Mouse (Mus musculus): ENCODE measurements at regions not wholly inside any gene's neighbourhood (a gene's known extent, or its start where the extent isn't known, plus 50 kb on each side); places are given as distances from the start of the nearest gene placed in this dataset.

DNA sequence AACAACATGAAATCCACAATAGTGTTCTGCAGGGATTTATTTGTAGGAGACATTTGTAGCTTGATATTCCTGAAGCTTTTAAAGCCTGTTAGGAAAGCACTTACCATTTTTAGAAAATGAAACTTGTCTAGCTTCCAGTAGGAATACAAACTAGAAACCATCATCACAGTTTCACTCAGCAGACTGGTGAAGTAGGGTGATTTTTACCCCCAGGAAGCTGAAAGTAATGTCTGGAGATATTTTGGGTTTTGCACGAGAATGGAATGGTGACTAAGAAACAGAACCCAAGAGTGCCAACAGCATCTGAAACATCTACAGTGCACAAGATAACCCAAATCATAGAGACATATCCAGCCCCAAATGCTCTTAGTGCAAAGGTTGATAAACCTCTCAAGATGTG is 196.1 kb upstream of the Gm6657 start:
- DNase-seq: no peak
- H3K4me3 ChIP-seq (ENCODE audit: insufficient read depth, low read depth, low read length): no peak overlapping the region
- 84% methylated on average over 1 of the region's 1 CpGs for WGBS
- TF ChIP-seq POLR2A (IDR thresholded peaks at IDR 0.05; ENCODE audit: low read depth, low read length) (no peak), CTCF (conservative IDR thresholded peaks at IDR 0.05; ENCODE audit: insufficient read depth, insufficient read length, low read depth, low read length) (no peak)
- no peaks in the 10 kb centered on the region for H3K36me3 ChIP-seq (ENCODE audit: control insufficient read depth, insufficient read depth, low read length)
- no peaks in the 10 kb centered on the region for H3K27me3 ChIP-seq (replicated peaks; ENCODE audit: control insufficient read depth, insufficient read depth, low read length)
- no peaks in the 10 kb centered on the region for H3K4me1 ChIP-seq (ENCODE audit: control insufficient read depth, insufficient read depth, low read length)
- H3K27ac ChIP-seq (ENCODE audit: insufficient read depth, low read depth, low read length): no peak overlapping the region

DNA sequence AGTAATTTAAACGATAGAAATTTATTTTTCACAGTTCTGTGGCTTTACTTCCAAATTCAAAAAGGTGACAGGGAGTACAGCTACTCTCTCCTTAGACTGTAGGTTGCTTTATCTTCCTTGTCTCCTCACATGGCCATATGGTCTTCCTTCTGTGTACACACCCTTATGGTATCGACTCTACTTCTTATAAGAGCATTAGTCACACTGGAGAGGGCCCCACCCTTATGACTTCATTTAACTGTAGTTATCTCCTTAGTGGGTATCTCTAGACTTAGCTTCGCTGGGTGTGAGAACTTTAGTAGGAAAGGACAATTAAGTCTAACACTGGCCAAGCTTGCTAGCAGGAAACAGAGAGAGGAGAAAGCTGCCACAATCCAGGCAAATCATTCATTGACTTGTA is 193.6 kb upstream of the Gm6657 start:
- Histone ChIP-seq H3K4me1 (ENCODE audit: control insufficient read depth, insufficient read depth, low read length) (no peaks in the 10 kb centered on the region), H3K36me3 (ENCODE audit: control insufficient read depth, insufficient read depth, low read length) (no peaks in the 10 kb centered on the region), H3K4me3 (ENCODE audit: insufficient read depth, low read depth, low read length) (no peak overlapping the region), H3K27me3 (replicated peaks; ENCODE audit: control insufficient read depth, insufficient read depth, low read length) (no peaks in the 10 kb centered on the region), H3K27ac (ENCODE audit: insufficient read depth, low read depth, low read length) (no peak overlapping the region)
- TF ChIP-seq CTCF (conservative IDR thresholded peaks at IDR 0.05; ENCODE audit: insufficient read depth, insufficient read length, low read depth, low read length) (no peak), POLR2A (IDR thresholded peaks at IDR 0.05; ENCODE audit: low read depth, low read length) (no peak)
- WGBS: 78% methylated on average over 3 of the region's 3 CpGs
- no peak for DNase-seq

DNA sequence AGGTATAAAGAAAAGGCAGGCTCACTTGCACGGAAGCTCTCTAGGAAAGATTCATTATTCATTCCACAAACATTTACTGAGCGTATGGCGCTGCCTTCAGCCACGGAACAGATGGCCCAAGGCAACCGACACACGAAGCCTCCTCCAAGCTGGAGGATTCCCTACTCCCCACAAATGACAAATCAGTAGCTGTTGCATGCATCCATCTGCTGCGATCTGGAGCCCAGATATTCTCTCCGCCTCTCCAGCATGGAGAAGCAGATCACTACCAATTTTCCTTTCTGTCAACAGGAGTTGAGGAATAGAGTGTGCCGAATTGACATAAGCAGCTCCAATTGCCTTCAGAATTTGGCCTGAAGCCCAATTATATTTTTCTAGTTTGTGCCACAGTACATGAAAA is 192.2 kb upstream of the Gm6657 start:
- DNase-seq: no peak
- TF ChIP-seq CTCF (conservative IDR thresholded peaks at IDR 0.05; ENCODE audit: insufficient read depth, insufficient read length, low read depth, low read length): no peak
- no peak for TF ChIP-seq POLR2A (IDR thresholded peaks at IDR 0.05; ENCODE audit: low read depth, low read length)
- 90% methylated on average over 9 of the region's 9 CpGs for WGBS

DNA sequence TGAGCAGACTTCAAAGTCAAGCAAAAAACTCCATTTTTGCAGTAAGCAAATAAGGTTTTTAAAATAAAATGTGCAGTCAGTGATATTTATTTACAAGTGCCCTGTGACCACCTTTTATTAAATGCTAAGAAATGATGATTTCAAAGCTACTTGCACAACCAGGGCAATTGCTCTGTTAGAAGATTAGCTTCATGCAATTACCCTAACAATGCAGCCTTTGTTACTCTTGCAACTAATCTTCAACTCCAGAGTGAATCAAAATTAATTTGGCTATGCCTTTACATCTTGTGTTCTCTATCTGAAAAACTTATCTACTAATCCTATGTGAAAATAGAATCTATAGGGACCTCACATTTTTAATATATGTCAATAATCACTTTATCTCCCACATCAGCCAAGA is 160.3 kb upstream of the Gm6657 start:
- Histone ChIP-seq H3K27me3 (replicated peaks; ENCODE audit: control insufficient read depth, insufficient read depth, low read length) (no peaks in the 10 kb centered on the region), H3K27ac (ENCODE audit: insufficient read depth, low read depth, low read length) (no peak overlapping the region)
- no peak for TF ChIP-seq CTCF (conservative IDR thresholded peaks at IDR 0.05; ENCODE audit: insufficient read depth, insufficient read length, low read depth, low read length)
- TF ChIP-seq POLR2A (IDR thresholded peaks at IDR 0.05; ENCODE audit: low read depth, low read length): no peak

More for the DNA sequence above, 192.2 kb upstream of the Gm6657 start:
- Histone ChIP-seq H3K4me1 (ENCODE audit: control insufficient read depth, insufficient read depth, low read length) (no peaks in the 10 kb centered on the region), H3K27me3 (replicated peaks; ENCODE audit: control insufficient read depth, insufficient read depth, low read length) (no peaks in the 10 kb centered on the region), H3K36me3 (ENCODE audit: control insufficient read depth, insufficient read depth, low read length) (no peaks in the 10 kb centered on the region), H3K27ac (ENCODE audit: insufficient read depth, low read depth, low read length) (no peak overlapping the region), H3K4me3 (ENCODE audit: insufficient read depth, low read depth, low read length) (no peak overlapping the region)

DNA sequence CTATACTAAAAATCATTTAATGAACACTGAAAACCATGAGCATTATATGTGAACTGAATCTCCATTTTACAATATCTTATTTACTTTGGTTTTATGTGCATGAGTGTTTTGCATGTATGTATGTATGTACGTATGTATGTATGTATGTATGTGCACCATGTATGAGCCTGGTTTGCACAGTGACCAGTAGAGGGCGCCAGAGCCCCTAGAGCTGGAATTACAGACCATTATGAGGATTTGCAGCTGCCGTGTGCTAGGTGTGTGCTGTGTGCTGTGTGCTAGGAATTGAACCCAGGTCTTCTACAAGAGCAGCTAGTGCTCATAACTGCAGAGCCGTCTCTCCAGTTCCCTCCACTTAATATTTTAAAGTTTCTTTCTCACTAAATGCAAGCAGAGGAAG is 147.5 kb upstream of the Gm6657 start:
- 83% methylated on average over 4 of the region's 4 CpGs for WGBS
- no peaks in the 10 kb centered on the region for H3K27me3 ChIP-seq (replicated peaks; ENCODE audit: control insufficient read depth, insufficient read depth, low read length)
- no peak overlapping the region for H3K4me3 ChIP-seq (ENCODE audit: insufficient read depth, low read depth, low read length)
- no peak overlapping the region for H3K27ac ChIP-seq (ENCODE audit: insufficient read depth, low read depth, low read length)
- DNase-seq: no peak
- TF ChIP-seq POLR2A (IDR thresholded peaks at IDR 0.05; ENCODE audit: low read depth, low read length) (no peak), CTCF (conservative IDR thresholded peaks at IDR 0.05; ENCODE audit: insufficient read depth, insufficient read length, low read depth, low read length) (0 out of 2 replicates have a peak, but pooled peaks have one; percentile 8)
- no peaks in the 10 kb centered on the region for H3K36me3 ChIP-seq (ENCODE audit: control insufficient read depth, insufficient read depth, low read length)
- no peaks in the 10 kb centered on the region for H3K4me1 ChIP-seq (ENCODE audit: control insufficient read depth, insufficient read depth, low read length)

More for the DNA sequence above, 160.3 kb upstream of the Gm6657 start:
- DNase-seq: no peak
- Histone ChIP-seq H3K36me3 (ENCODE audit: control insufficient read depth, insufficient read depth, low read length) (no peaks in the 10 kb centered on the region), H3K4me1 (ENCODE audit: control insufficient read depth, insufficient read depth, low read length) (no peaks in the 10 kb centered on the region), H3K4me3 (ENCODE audit: insufficient read depth, low read depth, low read length) (no peak overlapping the region)

DNA sequence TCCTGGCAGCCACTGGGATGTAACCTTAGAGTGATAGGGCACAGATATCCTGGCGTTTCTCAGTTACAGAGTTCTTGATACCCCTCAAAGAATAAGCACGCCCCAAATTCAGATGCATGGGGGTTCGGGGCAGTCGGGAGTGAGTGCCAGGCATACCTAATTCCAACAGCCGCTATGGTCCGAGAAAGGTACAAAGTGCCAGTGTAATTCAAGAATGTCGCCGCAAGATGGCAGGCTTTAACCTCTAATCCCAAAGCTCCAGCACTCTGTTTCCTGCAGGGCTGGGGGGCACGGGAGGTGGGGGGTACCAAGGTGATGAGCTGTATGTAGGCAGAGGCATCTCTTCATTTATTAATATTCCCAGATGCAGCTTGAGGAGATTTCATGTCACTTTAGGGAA is 138.1 kb upstream of the Gm6657 start:
- no peaks in the 10 kb centered on the region for H3K36me3 ChIP-seq (ENCODE audit: control insufficient read depth, insufficient read depth, low read length)
- H3K27ac ChIP-seq (ENCODE audit: insufficient read depth, low read depth, low read length): no peak overlapping the region
- H3K4me1 ChIP-seq (ENCODE audit: control insufficient read depth, insufficient read depth, low read length): no peaks in the 10 kb centered on the region
- no peaks in the 10 kb centered on the region for H3K27me3 ChIP-seq (replicated peaks; ENCODE audit: control insufficient read depth, insufficient read depth, low read length)
- 3% methylated on average over 9 of the region's 9 CpGs for WGBS
- no peak overlapping the region for H3K4me3 ChIP-seq (ENCODE audit: insufficient read depth, low read depth, low read length)
- DNase-seq: peak; percentile 45
- TF ChIP-seq POLR2A (IDR thresholded peaks at IDR 0.05; ENCODE audit: low read depth, low read length) (no peak), CTCF (conservative IDR thresholded peaks at IDR 0.05; ENCODE audit: insufficient read depth, insufficient read length, low read depth, low read length) (peak; percentile 73)

DNA sequence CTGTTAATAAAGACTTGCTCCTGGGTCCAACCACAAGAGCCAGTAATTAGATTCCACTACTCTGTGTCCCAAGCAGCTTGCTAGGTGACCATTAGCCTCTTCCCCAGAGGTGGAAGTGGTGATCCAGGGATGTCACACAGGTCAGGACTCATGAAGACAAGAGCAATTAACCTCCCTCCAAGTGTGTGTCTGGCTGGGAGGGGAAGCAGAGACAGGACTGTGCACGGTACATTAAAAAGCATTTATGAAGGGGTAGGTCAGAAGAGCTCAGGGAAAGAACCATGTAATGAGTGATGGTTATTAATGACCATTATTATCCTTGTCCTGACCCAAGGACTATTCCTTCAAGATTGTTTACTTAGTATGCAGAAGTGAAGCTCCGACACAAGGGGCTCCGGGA is 136.9 kb upstream of the Gm6657 start:
- Histone ChIP-seq H3K27ac (ENCODE audit: insufficient read depth, low read depth, low read length) (no peak overlapping the region), H3K27me3 (replicated peaks; ENCODE audit: control insufficient read depth, insufficient read depth, low read length) (no peaks in the 10 kb centered on the region), H3K4me3 (ENCODE audit: insufficient read depth, low read depth, low read length) (no peak overlapping the region), H3K36me3 (ENCODE audit: control insufficient read depth, insufficient read depth, low read length) (no peaks in the 10 kb centered on the region), H3K4me1 (ENCODE audit: control insufficient read depth, insufficient read depth, low read length) (no peaks in the 10 kb centered on the region)
- no peak for DNase-seq
- no peak for TF ChIP-seq CTCF (conservative IDR thresholded peaks at IDR 0.05; ENCODE audit: insufficient read depth, insufficient read length, low read depth, low read length)
- 71% methylated on average over 3 of the region's 3 CpGs for WGBS

DNA sequence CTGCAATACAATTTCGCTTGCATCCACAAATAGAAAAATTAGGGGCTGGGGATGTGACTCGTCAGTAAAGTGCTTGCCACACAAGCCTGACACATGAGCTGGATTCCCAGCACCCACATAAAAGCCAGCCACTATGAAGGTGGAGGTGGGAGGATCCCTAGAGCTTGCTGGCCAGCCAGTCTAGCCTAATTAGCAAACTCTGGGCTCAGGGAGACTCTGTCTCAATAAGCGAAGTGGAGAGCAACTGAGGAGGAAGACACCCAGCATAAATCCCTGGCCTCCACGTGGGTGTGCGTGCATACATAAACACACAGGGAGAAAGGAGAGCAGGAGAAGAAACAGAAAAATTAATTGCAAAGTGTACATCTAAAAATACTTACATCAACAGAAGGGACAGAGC is 134.1 kb upstream of the Gm6657 start:
- TF ChIP-seq CTCF (conservative IDR thresholded peaks at IDR 0.05; ENCODE audit: insufficient read depth, insufficient read length, low read depth, low read length) (no peak), POLR2A (IDR thresholded peaks at IDR 0.05; ENCODE audit: low read depth, low read length) (no peak)

More for the DNA sequence above, 134.1 kb upstream of the Gm6657 start:
- H3K36me3 ChIP-seq (ENCODE audit: control insufficient read depth, insufficient read depth, low read length): no peaks in the 10 kb centered on the region
- WGBS: 69% methylated on average over 5 of the region's 5 CpGs
- no peak overlapping the region for H3K27ac ChIP-seq (ENCODE audit: insufficient read depth, low read depth, low read length)
- H3K4me3 ChIP-seq (ENCODE audit: insufficient read depth, low read depth, low read length): no peak overlapping the region
- DNase-seq: no peak
- H3K4me1 ChIP-seq (ENCODE audit: control insufficient read depth, insufficient read depth, low read length): no peaks in the 10 kb centered on the region
- H3K27me3 ChIP-seq (replicated peaks; ENCODE audit: control insufficient read depth, insufficient read depth, low read length): no peaks in the 10 kb centered on the region
